8 mouse cellular contexts compared by ENCODE assay signal in the genomic region with DNA sequence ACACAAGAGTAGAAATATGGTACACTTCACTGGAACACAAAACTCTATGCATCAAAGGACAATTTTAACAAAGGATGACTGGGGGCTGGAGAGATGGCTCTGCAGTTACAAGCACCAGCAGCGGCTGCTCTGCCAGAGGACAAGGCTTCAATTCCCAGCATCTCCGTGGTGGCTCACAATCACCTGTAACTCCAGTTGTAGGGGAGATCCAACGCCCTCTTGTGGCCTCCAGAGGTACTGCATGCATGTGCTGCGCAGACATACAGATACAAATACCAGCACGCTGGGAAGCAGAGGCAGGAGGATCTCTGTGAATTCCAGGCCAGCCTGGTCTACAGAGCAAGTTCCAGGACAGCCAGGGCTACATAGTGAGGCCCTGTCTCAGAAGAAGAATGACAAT. TPM values are rescaled to one million over a fixed set of nuclear protein-coding genes. Genes with fewer than 3 reads are reported as not detected.
A peak's percentile ranks its signal among the peaks of the same experiment; 100 is the strongest.
DNase-seq lines count a peak whose midpoint lies in the region; ATAC-seq lines count a peak whose summit lies in the region.

No protein-coding gene starts in this region.

- ATAC-seq in liver, embryonic 15.5 days (ENCODE audit: insufficient read depth) = no peak

- H3K27me3 ChIP-seq in liver, embryonic 15.5 days = peaks cover 7% of the 10 kb centered on the region; the same call in 1 of the 2 replicates

- H3K4me1 ChIP-seq in liver, embryonic 15.5 days (replicated peaks) = peaks cover 20% of the 10 kb centered on the region

- H3K9ac ChIP-seq in liver, embryonic 15.5 days = no peak overlapping the region

- DNase-seq in cerebellum, postnatal 14 days = peak; percentile 28 to 53
- no peak for DNase-seq in cerebellum, adult 8-10 months
- peak; percentile 9 for DNase-seq in ovary, postnatal 36 days (ENCODE audit: low spot score)
- no peak for DNase-seq in ovary, postnatal 10 days (ENCODE audit: low spot score)
- peak; percentile 41 for DNase-seq in thymus, postnatal 14 days
- DNase-seq in urinary bladder, postnatal 14 days (ENCODE audit: low spot score) = no peak
- DNase-seq in adrenal gland, postnatal 36 days = no peak

- H3K9me3 ChIP-seq in liver, embryonic 15.5 days (replicated peaks) = no peaks in the 10 kb centered on the region

- peak overlapping the region; percentile 64; the same call in 1 of the 2 replicates for H3K27ac ChIP-seq in liver, embryonic 15.5 days (replicated peaks)

- no peaks in the 10 kb centered on the region for H3K36me3 ChIP-seq in liver, embryonic 15.5 days (replicated peaks)

- H3K4me2 ChIP-seq in liver, embryonic 15.5 days = no peak overlapping the region

- no peak overlapping the region for H3K4me3 ChIP-seq in liver, embryonic 15.5 days (replicated peaks)

- WGBS in liver, embryonic 15.5 days (ENCODE audit: insufficient replicate concordance) = 52% methylated on average over 5 of the region's 5 CpGs

RNA-seq across cellular contexts. Expression of a gene that starts 6.7 kb away (rescaled TPM):
- polyA plus RNA-seq in liver, embryonic 15.5 days (2015; fragmentation: Nextera tagmentation; extraction: Ambion mirVana) = 1.4 and 1.6 TPM in 2 replicates
- 1 to 10 TPM; 2.9 to 3.8 TPM for total RNA-seq in adrenal gland, postnatal 36 days (2021)

RNA-seq across cellular contexts. Expression of a gene that starts 9.1 kb away (rescaled TPM):
- polyA plus RNA-seq in liver, embryonic 15.5 days (2015; fragmentation: Nextera tagmentation; extraction: Ambion mirVana) = 12.5 and 14.0 TPM in 2 replicates
- 10 to 100 TPM; 24.1 to 29.0 TPM for total RNA-seq in adrenal gland, postnatal 36 days (2021)

RNA-seq across cellular contexts. Expression of a gene that starts 45.9 kb away (rescaled TPM):
- 79.2 and 82.0 TPM in 2 replicates for polyA plus RNA-seq in liver, embryonic 15.5 days (2015; fragmentation: Nextera tagmentation; extraction: Ambion mirVana)
- total RNA-seq in adrenal gland, postnatal 36 days (2021) = 100 to 1,000 TPM; 186 to 192 TPM

RNA-seq across cellular contexts. Expression of a gene that starts 52.9 kb away (rescaled TPM):
- polyA plus RNA-seq in liver, embryonic 15.5 days (2015; fragmentation: Nextera tagmentation; extraction: Ambion mirVana) = 13.1 and 15.5 TPM in 2 replicates
- 10 to 100 TPM; 52.4 to 63.1 TPM for total RNA-seq in adrenal gland, postnatal 36 days (2021)

Comparison
In these comparisons a context has a peak if more than half of its experiments do, and no peak if none do; other contexts are left out.
1. DNase-seq: peak in cerebellum, postnatal 14 days (2 of 2), ovary, postnatal 36 days (single experiment) and thymus, postnatal 14 days (single experiment); none in cerebellum, adult 8-10 months (single experiment), ovary, postnatal 10 days (single experiment), urinary bladder, postnatal 14 days (single experiment) and adrenal gland, postnatal 36 days (0 of 2).